Mouse (Mus musculus) kidney, adult 2 months (tissue): ENCODE results near the gene 4921524J17Rik. TPM values are rescaled to one million over a fixed set of nuclear protein-coding genes. Genes with fewer than 3 reads are reported as not detected.

Experiments used
- DNase-seq: peaks from one replicate; pipeline ENCODE4 v3.0.0; 2021
- H3K27ac ChIP-seq: fragments of 200-500 bp; 2 replicates; pipeline ENCODE4 v1.5.1; 2012; ENCODE audit warnings: low read depth, low read length, control low read depth, inconsistent platforms; ENCODE audit not compliant: insufficient read depth
- H3K27me3 ChIP-seq: fragments of 200-500 bp; replicated peaks from 2 replicates; pipeline ENCODE4 v1.6.1; 2012; ENCODE audit warnings: mild to moderate bottlenecking, moderate library complexity, low read length, inconsistent platforms; ENCODE audit not compliant: control insufficient read depth, insufficient read depth
- H3K36me3 ChIP-seq: fragments of 200-500 bp; 2 replicates; pipeline ENCODE4 v1.6.1; 2012; ENCODE audit warnings: mild to moderate bottlenecking, moderate library complexity, low read length, inconsistent platforms; ENCODE audit not compliant: control insufficient read depth, insufficient read depth
- H3K4me1 ChIP-seq: fragments of 200-500 bp; 2 replicates; pipeline ENCODE4 v1.6.1; 2011; ENCODE audit warnings: low read length; ENCODE audit not compliant: control insufficient read depth, insufficient read depth
- H3K4me3 ChIP-seq: fragments of 200-500 bp; 2 replicates; pipeline ENCODE4 v1.5.1; 2011; ENCODE audit warnings: mild to moderate bottlenecking, low read depth, low read length, control low read depth; ENCODE audit not compliant: insufficient read depth
- CTCF ChIP-seq: fragments of 200-500 bp; conservative IDR thresholded peaks from 2 replicates; pipeline ENCODE4 v1.5.1; 2011; ENCODE audit warnings: low read depth, mild to moderate bottlenecking, control low read depth, low read length, moderate library complexity, mixed read lengths; ENCODE audit not compliant: insufficient read depth, insufficient read length
- POLR2A ChIP-seq: fragments of 200-500 bp; IDR thresholded peaks from one replicate; pipeline ENCODE4 v1.6.1; 2011; ENCODE audit warnings: low read depth, low read length, control low read depth
- WGBS: fragments of 180-500 bp; shearing (Covaris S2); methylation state at CpG from one replicate; pipeline ENCODE4 v1.1.7; 2018; 5-methylcytosine and 5-hydroxymethylcytosine counted together
- polyA plus RNA-seq: library from polyadenylated mRNA; depleted of rRNA; stranded (reverse); fragments of >200 nt; gene quantifications from 2 replicates; pipeline ENCODE4 v1.2.3, GENCODE M21; 2012

The 4921524J17Rik gene
- polyA plus RNA-seq, 1 experiment = 6.9 TPM

DNA sequence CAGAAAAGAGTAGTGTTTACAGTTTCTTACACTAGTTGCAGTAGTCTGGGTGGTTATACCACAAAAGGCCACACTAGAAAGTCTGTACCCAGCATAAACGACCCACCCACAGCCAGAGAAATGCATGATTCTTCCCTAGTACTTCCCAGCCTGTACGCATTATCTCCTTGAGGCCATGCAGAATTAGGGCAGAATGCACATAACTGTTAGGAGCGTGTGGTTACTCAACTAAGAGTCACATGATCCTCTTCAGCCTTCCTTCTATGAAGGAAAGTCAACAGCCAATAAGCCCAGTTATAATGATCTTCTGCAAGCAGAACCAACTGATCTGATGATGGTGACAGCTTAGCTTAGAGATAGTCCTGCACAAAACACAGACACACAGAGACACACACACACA is 26.9 kb upstream of the 4921524J17Rik start:
- Histone ChIP-seq H3K27me3 (no peaks in the 10 kb centered on the region), H3K27ac (no peak overlapping the region), H3K4me1 (peaks cover 8% of the 10 kb centered on the region), H3K4me3 (no peak overlapping the region), H3K36me3 (no peaks in the 10 kb centered on the region)
- no peak for TF ChIP-seq POLR2A
- no peak for TF ChIP-seq CTCF
- 70% methylated on average over 3 of the region's 3 CpGs for WGBS
- DNase-seq = no peak

DNA sequence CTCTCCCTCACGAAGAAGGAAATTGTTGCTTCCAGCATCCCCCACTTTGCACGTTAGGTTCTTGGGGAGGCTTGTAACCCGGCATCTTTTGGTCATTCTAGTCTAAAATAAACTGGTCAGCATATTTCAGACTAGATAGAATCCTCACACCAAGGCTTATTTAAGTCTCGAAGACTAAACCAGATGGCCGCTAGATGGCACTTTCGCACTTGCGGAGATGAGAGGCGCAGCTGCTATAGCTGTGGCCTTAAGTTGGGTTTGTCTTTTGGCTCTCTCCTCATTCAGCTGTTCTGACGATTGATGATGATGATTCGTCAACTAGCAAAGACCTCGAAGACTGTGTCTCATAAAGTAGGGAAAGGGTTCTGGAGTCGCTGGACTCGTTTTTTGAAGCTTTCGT is 23.9 kb upstream of the 4921524J17Rik start:
- Histone ChIP-seq H3K27ac (no peak overlapping the region), H3K36me3 (no peaks in the 10 kb centered on the region), H3K27me3 (no peaks in the 10 kb centered on the region), H3K4me3 (no peak overlapping the region), H3K4me1 (peaks cover 3% of the 10 kb centered on the region; the same call in 1 of the 2 replicates)
- WGBS = 10% methylated on average over 14 of the region's 14 CpGs
- peak; percentile 88 for TF ChIP-seq CTCF
- no peak for TF ChIP-seq POLR2A
- peak; percentile 66 for DNase-seq

DNA sequence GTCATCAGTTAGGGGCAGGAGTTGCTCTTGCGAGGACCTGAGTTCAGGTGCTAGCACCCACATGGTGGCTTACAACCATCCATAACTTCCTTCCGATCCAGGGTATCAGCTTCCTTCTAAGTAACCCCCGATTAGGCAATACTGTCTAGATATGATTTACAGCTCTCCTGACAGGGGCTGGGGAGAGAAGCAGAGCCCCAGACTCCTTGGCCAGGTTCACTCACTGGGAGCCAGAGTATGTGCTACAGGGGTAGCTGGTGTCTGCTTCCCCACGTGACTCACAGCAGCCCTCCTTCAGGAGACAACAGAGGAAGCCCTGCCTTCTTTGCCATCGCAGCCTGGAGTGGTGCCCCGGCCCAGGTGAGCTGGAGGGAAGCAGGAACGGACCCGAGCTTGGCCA is 22.1 kb upstream of the 4921524J17Rik start:
- no peak for DNase-seq
- 67% methylated on average over 8 of the region's 8 CpGs for WGBS

DNA sequence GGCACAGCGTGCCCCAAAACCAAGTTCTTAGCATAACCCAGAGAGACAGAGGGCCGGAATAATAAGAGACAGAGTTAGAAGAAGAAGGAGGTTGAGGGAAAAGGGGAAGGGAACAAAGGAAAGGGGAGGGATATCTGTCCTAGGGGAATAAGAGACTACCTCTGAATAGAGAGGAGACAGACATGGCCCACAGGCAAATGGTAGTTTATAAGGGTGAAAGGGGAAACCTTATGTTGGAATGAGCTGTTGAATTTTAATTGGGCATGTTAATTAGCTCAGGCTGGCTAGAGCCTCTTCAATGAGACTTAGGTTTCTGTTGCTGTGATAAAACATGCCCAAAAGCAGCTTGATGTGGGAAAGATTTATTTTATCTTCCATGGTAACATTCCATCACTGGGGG is 20.6 kb upstream of the 4921524J17Rik start:
- Histone ChIP-seq H3K4me3 (no peak overlapping the region), H3K36me3 (no peaks in the 10 kb centered on the region)

More for the DNA sequence above, 22.1 kb upstream of the 4921524J17Rik start:
- H3K4me1 ChIP-seq = peaks cover 3% of the 10 kb centered on the region; the same call in 1 of the 2 replicates
- H3K27me3 ChIP-seq = no peaks in the 10 kb centered on the region
- no peak for TF ChIP-seq POLR2A
- TF ChIP-seq CTCF = no peak
- H3K36me3 ChIP-seq = no peaks in the 10 kb centered on the region
- no peak overlapping the region for H3K4me3 ChIP-seq
- no peak overlapping the region for H3K27ac ChIP-seq

DNA sequence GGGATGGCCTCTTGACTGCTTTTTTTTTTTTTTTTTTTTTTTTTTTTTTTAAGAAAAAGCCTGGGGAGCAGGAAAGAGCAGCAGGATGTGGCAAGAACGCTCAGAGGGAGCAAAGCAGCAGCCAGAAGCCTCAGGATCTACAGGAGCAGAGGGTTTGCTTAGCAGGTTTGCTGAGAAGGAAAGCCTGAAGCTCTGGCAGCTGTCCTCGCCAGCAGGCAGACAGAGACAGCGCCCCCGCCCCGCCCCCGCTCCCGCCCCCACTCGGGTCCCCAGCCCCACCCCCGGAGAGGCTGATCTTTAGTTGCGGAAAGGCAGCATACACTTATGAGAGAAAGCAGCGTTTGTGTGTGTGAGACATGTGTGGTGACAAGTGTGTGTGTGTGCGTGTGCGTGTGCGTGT is 19.7 kb upstream of the 4921524J17Rik start:
- no peak overlapping the region for H3K4me3 ChIP-seq
- no peak overlapping the region for H3K27ac ChIP-seq
- H3K4me1 ChIP-seq = no peaks in the 10 kb centered on the region
- H3K36me3 ChIP-seq = no peaks in the 10 kb centered on the region
- no peaks in the 10 kb centered on the region for H3K27me3 ChIP-seq
- TF ChIP-seq POLR2A = no peak
- no peak for TF ChIP-seq CTCF
- whole genome bisulfite sequencing = 26% methylated on average over 14 of the region's 14 CpGs
- DNase-seq = no peak

More for the DNA sequence above, 20.6 kb upstream of the 4921524J17Rik start:
- 87% methylated on average over 2 of the region's 2 CpGs for WGBS
- DNase-seq = no peak
- Histone ChIP-seq H3K27ac (no peak overlapping the region), H3K4me1 (no peaks in the 10 kb centered on the region), H3K27me3 (no peaks in the 10 kb centered on the region)
- TF ChIP-seq CTCF (no peak), POLR2A (no peak)

DNA sequence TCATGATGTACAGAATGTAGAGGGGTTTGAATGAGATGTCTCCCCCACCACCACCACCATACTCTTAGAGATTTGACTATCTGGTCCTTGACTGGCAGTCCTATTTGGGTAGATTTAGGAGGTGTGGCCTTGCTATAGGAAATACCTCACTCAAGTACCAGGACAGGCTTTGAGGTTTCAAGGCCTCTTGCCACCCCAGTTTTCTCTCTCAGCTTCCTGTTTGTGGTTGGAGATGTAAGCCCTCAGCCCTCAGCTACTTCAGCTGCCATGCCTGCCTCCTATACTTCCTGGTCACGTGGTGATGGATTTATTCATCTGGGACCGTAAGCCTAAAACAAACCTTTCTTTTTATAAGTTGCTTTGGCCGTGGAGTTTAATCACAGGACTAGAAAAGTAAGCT is 17.7 kb upstream of the 4921524J17Rik start:
- H3K27ac ChIP-seq = no peak overlapping the region
- no peaks in the 10 kb centered on the region for H3K27me3 ChIP-seq
- no peaks in the 10 kb centered on the region for H3K4me1 ChIP-seq
- no peak for TF ChIP-seq CTCF
- no peak for TF ChIP-seq POLR2A
- H3K4me3 ChIP-seq = no peak overlapping the region
- WGBS = 82% methylated on average over 3 of the region's 3 CpGs
- no peak for DNase-seq
- H3K36me3 ChIP-seq = no peaks in the 10 kb centered on the region

DNA sequence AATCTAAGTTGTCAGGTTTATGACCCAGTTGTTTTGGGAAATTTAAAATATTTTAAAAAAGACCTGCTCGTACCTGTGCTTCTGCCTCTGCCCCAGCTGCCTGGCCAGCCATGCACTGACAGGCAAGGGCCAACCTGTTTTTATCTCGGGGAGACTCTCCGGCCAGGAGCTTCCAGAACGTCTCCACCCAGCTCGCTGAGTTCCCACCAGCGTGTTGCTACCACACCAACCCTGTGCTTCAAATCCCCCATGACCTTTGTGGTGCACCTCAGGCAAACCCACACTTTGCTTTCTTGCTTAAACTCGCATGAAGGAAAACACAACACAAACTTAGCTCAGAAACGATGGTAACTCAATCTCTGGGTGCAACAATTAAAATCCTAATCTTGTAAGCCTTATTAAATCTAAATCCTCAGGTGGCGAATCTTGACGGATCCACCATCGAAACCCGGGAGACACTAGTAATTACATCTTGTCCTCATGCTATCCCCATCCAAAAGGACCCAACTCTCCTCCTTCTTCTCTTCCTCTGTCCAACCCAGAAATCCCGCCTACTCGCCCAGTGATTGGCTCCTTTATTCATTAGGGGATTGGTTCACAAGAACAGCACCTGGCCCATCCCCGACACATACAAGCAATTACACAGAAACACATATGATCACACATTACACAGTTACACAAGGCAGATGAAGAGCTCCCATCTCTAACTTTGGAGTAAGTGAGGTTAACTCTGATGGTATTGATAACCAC is 13.5 kb upstream of the 4921524J17Rik start:
- WGBS = 88% methylated on average over 15 of the region's 15 CpGs
- no peaks in the 10 kb centered on the region for H3K4me1 ChIP-seq
- no peak overlapping the region for H3K27ac ChIP-seq
- no peaks in the 10 kb centered on the region for H3K36me3 ChIP-seq
- no peak overlapping the region for H3K4me3 ChIP-seq
- no peaks in the 10 kb centered on the region for H3K27me3 ChIP-seq
- DNase-seq = no peak
- TF ChIP-seq POLR2A (no peak), CTCF (no peak)
